Mouse (Mus musculus) forebrain, embryonic 10.5 days (tissue): ENCODE measurements at regions not wholly inside any gene's neighbourhood (a gene's known extent, or its start where the extent isn't known, plus 50 kb on each side); places are given as distances from the start of the nearest gene placed in this dataset.

Experiments
- DNase-seq: peaks from one replicate; pipeline ENCODE4 v3.0.0-alpha.2; 2017; ENCODE audit warnings: low spot score; ENCODE audit errors: extremely low spot score
- H3K27ac ChIP-seq: fragments of 300-500 bp; sonication (generic); 2 replicates; pipeline ENCODE4 v1.5.1; 2016; ENCODE audit warnings: mild to moderate bottlenecking
- H3K27me3 ChIP-seq: fragments of 300-500 bp; sonication (generic); 2 replicates; pipeline ENCODE4 v1.6.1; 2016; ENCODE audit warnings: mild to moderate bottlenecking; ENCODE audit not compliant: poor library complexity, severe bottlenecking
- H3K36me3 ChIP-seq: fragments of 300-500 bp; sonication (generic); replicated peaks from 2 replicates; pipeline ENCODE4 v1.6.1; 2016; ENCODE audit warnings: mild to moderate bottlenecking, moderate library complexity
- H3K4me1 ChIP-seq: fragments of 300-500 bp; sonication (generic); 2 replicates; pipeline ENCODE4 v1.6.1; 2016
- H3K4me3 ChIP-seq: fragments of 300-500 bp; sonication (generic); 2 replicates; pipeline ENCODE4 v1.5.1; 2016; ENCODE audit warnings: mild to moderate bottlenecking, moderate library complexity
- H3K9me3 ChIP-seq: fragments of 300-500 bp; sonication (generic); 2 replicates; pipeline ENCODE4 v1.6.1; 2016; ENCODE audit warnings: mild to moderate bottlenecking, moderate library complexity
- WGBS: fragments of 180-500 bp; shearing (Covaris S2); methylation state at CpG from one replicate; pipeline ENCODE4 v1.1.7; 2016; 5-methylcytosine and 5-hydroxymethylcytosine counted together

DNA sequence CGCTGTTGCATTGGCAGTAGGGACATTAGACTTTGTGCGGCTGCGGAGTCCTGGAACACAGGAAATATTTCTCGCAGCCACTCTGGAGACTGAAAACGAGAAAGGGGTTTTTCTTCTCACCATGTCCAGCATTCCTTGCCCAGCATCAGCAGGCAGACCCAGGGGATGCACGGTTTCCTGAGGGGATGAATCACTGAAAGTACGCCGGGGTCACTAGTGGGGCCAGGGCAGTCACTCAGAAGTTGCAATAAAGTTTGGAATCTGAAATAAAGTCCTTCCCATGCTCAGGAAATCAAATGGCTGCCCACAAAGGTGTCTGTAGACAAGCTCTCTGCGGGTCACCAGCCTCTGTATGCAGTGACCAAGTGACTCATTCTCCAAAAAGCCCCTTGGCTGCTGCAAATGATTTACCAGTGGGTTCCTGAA lies 248.2 kb upstream of the Msx2 start:
- Histone ChIP-seq H3K4me1 (peaks cover 31% of the 10 kb centered on the region), H3K36me3 (no peaks in the 10 kb centered on the region), H3K4me3 (no peak overlapping the region), H3K27ac (no peak overlapping the region), H3K9me3 (no peaks in the 10 kb centered on the region), H3K27me3 (peaks cover 7% of the 10 kb centered on the region)
- DNase-seq = no peak
- 79% methylated on average over 9 of the region's 9 CpGs for WGBS

- H3K27ac ChIP-seq = no peak overlapping the region
- peaks cover 37% of the 10 kb centered on the region for H3K4me1 ChIP-seq
- H3K27me3 ChIP-seq = peaks cover 7% of the 10 kb centered on the region
- H3K9me3 ChIP-seq = no peaks in the 10 kb centered on the region
- 92% methylated on average over 4 of the region's 4 CpGs for WGBS
- H3K36me3 ChIP-seq = no peaks in the 10 kb centered on the region
- no peak for DNase-seq
- no peak overlapping the region for H3K4me3 ChIP-seq
These were observed 244.7 kb upstream of the Msx2 start for GRCm38 (mm10) chr13:53717582-53717981.

GRCm38 (mm10) chr13:53717086-53717485 lies 244.2 kb upstream of the Msx2 start:
- H3K36me3 ChIP-seq = no peaks in the 10 kb centered on the region
- H3K4me3 ChIP-seq = no peak overlapping the region
- peaks cover 7% of the 10 kb centered on the region for H3K27me3 ChIP-seq
- peaks cover 37% of the 10 kb centered on the region for H3K4me1 ChIP-seq
- DNase-seq = no peak
- WGBS = 91% methylated on average over 2 of the region's 2 CpGs
- no peaks in the 10 kb centered on the region for H3K9me3 ChIP-seq
- no peak overlapping the region for H3K27ac ChIP-seq

- 69% methylated on average over 10 of the region's 10 CpGs for WGBS
- Histone ChIP-seq H3K4me3 (no peak overlapping the region), H3K9me3 (no peaks in the 10 kb centered on the region), H3K4me1 (peaks cover 14% of the 10 kb centered on the region), H3K36me3 (no peaks in the 10 kb centered on the region), H3K27ac (0 out of 2 replicates have a peak overlapping the region, but pooled peaks have one; percentile 20), H3K27me3 (no peaks in the 10 kb centered on the region)
- DNase-seq = no peak
These were observed 236.2 kb upstream of the Msx2 start for GRCm38 (mm10) chr13:53709062-53709461.

GRCm38 (mm10) chr13:53707548-53707947 lies 234.7 kb upstream of the Msx2 start:
- peaks cover 14% of the 10 kb centered on the region for H3K4me1 ChIP-seq
- no peak for DNase-seq
- WGBS = 82% methylated on average over 17 of the region's 17 CpGs
- no peak overlapping the region for H3K4me3 ChIP-seq
- H3K27me3 ChIP-seq = no peaks in the 10 kb centered on the region
- no peak overlapping the region for H3K27ac ChIP-seq
- H3K36me3 ChIP-seq = no peaks in the 10 kb centered on the region
- no peaks in the 10 kb centered on the region for H3K9me3 ChIP-seq

- no peaks in the 10 kb centered on the region for H3K9me3 ChIP-seq
- H3K4me1 ChIP-seq = peaks cover 9% of the 10 kb centered on the region
- no peaks in the 10 kb centered on the region for H3K27me3 ChIP-seq
- WGBS = 89% methylated on average over 11 of the region's 11 CpGs
- H3K27ac ChIP-seq = no peak overlapping the region
- DNase-seq = no peak
- H3K36me3 ChIP-seq = no peaks in the 10 kb centered on the region
- H3K4me3 ChIP-seq = no peak overlapping the region
These were observed 231.2 kb upstream of the Msx2 start for GRCm38 (mm10) chr13:53704104-53704503.

DNA sequence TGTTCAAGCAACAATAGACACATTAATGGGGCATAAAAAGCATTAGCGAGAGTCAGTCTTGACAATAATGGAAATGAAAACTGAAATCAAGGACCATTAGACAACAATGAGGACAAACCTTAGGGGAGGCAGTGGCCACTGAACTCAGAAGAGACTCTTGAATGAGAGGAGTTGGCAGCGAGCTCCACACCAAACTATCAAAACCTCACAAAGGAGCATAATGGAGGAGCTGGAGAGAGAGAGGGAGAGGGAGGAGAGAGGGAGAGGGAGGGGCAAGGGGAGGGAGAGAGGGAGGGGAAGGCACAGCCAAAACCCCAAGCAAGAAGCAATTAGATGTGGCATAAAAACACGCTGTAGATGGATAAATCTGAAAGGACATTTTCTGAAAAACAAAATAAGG lies 227.4 kb upstream of the Msx2 start:
- no peaks in the 10 kb centered on the region for H3K9me3 ChIP-seq
- H3K27me3 ChIP-seq = 0 out of 2 replicates have a peak, but pooled peaks cover 7% of the 10 kb centered on the region
- no peak overlapping the region for H3K27ac ChIP-seq
- no peak for DNase-seq
- 70% methylated on average over 3 of the region's 3 CpGs for WGBS
- H3K36me3 ChIP-seq = no peaks in the 10 kb centered on the region
- H3K4me3 ChIP-seq = no peak overlapping the region
- H3K4me1 ChIP-seq = peaks cover 22% of the 10 kb centered on the region

- H3K9me3 ChIP-seq = no peaks in the 10 kb centered on the region
- peaks cover 22% of the 10 kb centered on the region for H3K4me1 ChIP-seq
- no peak overlapping the region for H3K4me3 ChIP-seq
- WGBS = 69% methylated on average over 6 of the region's 6 CpGs
- H3K27ac ChIP-seq = 0 out of 2 replicates have a peak overlapping the region, but pooled peaks have one; percentile 7
- no peaks in the 10 kb centered on the region for H3K36me3 ChIP-seq
- no peak for DNase-seq
- H3K27me3 ChIP-seq = peaks cover 15% of the 10 kb centered on the region; the same call in 1 of the 2 replicates
These were observed 225.1 kb upstream of the Msx2 start for GRCm38 (mm10) chr13:53697954-53698353.

DNA sequence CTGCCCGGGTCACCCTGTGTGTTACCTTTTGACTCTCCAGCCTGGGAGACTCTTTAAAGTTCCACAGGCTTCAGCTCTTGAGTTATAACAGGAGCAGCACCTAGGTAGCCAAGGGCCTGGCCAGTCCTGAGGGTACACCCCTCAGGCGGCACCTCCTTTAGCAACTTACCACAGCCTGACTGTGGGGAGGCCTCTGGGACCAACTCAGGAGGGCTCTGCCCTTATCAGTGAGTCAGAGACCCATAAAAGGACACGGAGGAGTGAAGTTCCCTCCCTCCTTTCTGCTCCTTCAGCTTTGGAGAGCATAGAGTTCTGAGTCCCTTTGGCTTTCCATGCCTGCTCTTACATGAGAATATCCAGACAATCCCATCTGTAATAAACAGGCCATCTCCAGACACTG lies 222.5 kb upstream of the Msx2 start:
- WGBS = 63% methylated on average over 3 of the region's 3 CpGs
- H3K36me3 ChIP-seq = no peaks in the 10 kb centered on the region
- H3K4me1 ChIP-seq = peaks cover 22% of the 10 kb centered on the region
- H3K27ac ChIP-seq = no peak overlapping the region; the same call in 1 of the 2 replicates
- H3K9me3 ChIP-seq = no peaks in the 10 kb centered on the region
- DNase-seq = no peak
- peaks cover 26% of the 10 kb centered on the region for H3K27me3 ChIP-seq
- H3K4me3 ChIP-seq = no peak overlapping the region

DNA sequence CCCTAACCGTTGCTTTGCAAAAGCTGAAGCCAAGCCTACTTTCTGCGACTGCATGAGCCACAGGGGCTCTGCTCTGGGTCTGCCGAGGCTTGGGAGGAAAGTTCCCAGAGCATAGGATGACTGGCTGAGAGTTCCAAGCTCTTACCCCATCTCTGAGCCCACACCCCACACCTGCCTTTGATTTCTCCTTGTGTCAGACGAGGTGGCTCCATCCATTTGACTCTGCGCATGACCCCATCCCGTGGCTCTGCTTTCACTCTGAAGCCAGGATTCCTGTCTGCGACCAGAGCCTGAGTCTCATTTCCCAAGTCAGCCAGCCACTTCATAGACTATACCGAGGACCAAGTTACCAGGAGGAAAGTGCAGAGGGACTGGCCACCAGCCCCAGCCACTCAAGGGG lies 216.1 kb upstream of the Msx2 start:
- DNase-seq = no peak
- Histone ChIP-seq H3K27ac (peak overlapping the region; percentile 17; the same call in 1 of the 2 replicates), H3K27me3 (peaks cover 74% of the 10 kb centered on the region), H3K36me3 (no peaks in the 10 kb centered on the region), H3K4me1 (peaks cover 34% of the 10 kb centered on the region), H3K4me3 (peak overlapping the region; percentile 22), H3K9me3 (no peaks in the 10 kb centered on the region)
- WGBS = 51% methylated on average over 8 of the region's 8 CpGs

GRCm38 (mm10) chr13:53688489-53688888 lies 215.6 kb upstream of the Msx2 start:
- WGBS = 14% methylated on average over 13 of the region's 13 CpGs
- peak; percentile 85 for DNase-seq
- Histone ChIP-seq H3K4me3 (peak overlapping the region; percentile 22), H3K9me3 (no peaks in the 10 kb centered on the region), H3K27me3 (peaks cover 76% of the 10 kb centered on the region), H3K27ac (peak overlapping the region; percentile 17; the same call in 1 of the 2 replicates), H3K36me3 (no peaks in the 10 kb centered on the region), H3K4me1 (peaks cover 34% of the 10 kb centered on the region)

GRCm38 (mm10) chr13:53684498-53684897 lies 211.6 kb upstream of the Msx2 start:
- H3K4me3 ChIP-seq = no peak overlapping the region
- no peak for DNase-seq
- H3K27ac ChIP-seq = no peak overlapping the region
- peaks cover 43% of the 10 kb centered on the region for H3K4me1 ChIP-seq
- H3K36me3 ChIP-seq = no peaks in the 10 kb centered on the region
- H3K9me3 ChIP-seq = no peaks in the 10 kb centered on the region
- H3K27me3 ChIP-seq = peaks cover 93% of the 10 kb centered on the region
- WGBS = 62% methylated on average over 5 of the region's 5 CpGs

DNA sequence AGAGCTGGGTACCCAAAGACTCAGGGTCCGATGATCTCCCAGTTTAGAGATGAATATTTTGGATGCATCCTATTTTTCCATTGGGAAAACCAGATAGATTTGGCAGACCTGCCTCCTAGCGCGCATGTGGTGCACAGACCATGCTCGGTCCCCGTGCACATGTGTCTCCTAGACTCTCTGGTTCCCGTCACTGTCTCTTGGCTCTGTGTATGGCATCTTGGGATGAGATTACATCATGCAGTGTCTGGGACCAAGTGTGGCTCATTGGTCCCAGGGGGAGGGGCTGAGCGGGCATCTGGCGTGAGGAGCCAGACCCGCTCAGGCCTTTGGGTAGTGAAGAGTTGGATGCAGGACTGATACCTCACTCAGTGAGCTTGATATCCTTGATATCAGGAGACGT lies 204.3 kb upstream of the Msx2 start:
- H3K27me3 ChIP-seq = peaks cover 40% of the 10 kb centered on the region
- no peak overlapping the region for H3K27ac ChIP-seq
- no peaks in the 10 kb centered on the region for H3K9me3 ChIP-seq
- no peaks in the 10 kb centered on the region for H3K36me3 ChIP-seq
- peaks cover 9% of the 10 kb centered on the region for H3K4me1 ChIP-seq
- no peak overlapping the region for H3K4me3 ChIP-seq
- DNase-seq = no peak
- 96% methylated on average over 10 of the region's 10 CpGs for WGBS

DNA sequence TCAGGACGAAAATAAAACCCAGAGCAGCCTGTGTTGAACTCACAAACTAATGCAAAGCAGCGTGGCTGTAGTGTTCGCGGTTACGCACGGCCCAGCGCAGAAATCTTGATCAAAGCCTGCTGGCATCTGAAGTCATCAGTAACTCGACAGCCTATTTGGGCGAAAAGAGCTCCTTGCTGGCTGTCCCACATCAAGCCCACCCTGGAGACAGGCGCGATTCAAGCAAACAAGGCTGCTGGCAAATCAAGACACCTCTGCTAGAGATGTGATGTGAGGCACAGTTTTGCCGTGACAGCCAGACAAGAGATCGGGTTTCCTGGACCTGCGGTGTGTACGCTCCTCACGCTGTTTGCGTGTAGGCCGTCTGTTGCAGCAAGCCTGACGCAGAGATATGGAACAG lies 197.5 kb upstream of the Msx2 start:
- no peaks in the 10 kb centered on the region for H3K36me3 ChIP-seq
- DNase-seq = no peak
- no peak overlapping the region for H3K27ac ChIP-seq
- H3K4me1 ChIP-seq = peaks cover 5% of the 10 kb centered on the region; the same call in 1 of the 2 replicates
- WGBS = 83% methylated on average over 19 of the region's 19 CpGs
- no peak overlapping the region for H3K4me3 ChIP-seq
- H3K9me3 ChIP-seq = peaks cover 13% of the 10 kb centered on the region; the same call in 1 of the 2 replicates
- no peaks in the 10 kb centered on the region for H3K27me3 ChIP-seq
